ENCODE assay signal across 9 mouse cellular contexts in genomic region chr4:135313111-135313691, GRCm38 (mm10). TPM values are rescaled to one million over a fixed set of nuclear protein-coding genes. Genes with fewer than 3 reads are reported as not detected.
DNase-seq lines count a peak whose midpoint lies in the region; ATAC-seq lines count a peak whose summit lies in the region.
"Had no signal": no experiment of that assay in that cellular context is flagged by ENCODE, and none has a peak within 500 bp of the region (broad histone marks: within the 10 kb centered on the region; RNA-seq: fewer than 3 reads in every experiment).

No protein-coding gene starts in this region.

- no peak overlapping the region for H3K4me2 ChIP-seq in embryonic facial prominence, embryonic 13.5 days
- 0 out of 2 replicates have a peak overlapping the region, but pooled peaks have one; percentile 9 for H3K4me2 ChIP-seq in intestine, embryonic 15.5 days (replicated peaks)
- H3K4me2 ChIP-seq: limb, embryonic 12.5 days had no signal

- H3K9ac ChIP-seq in embryonic facial prominence, embryonic 13.5 days, result no peak overlapping the region
- H3K9ac ChIP-seq in intestine, embryonic 15.5 days, result no peak overlapping the region
- H3K9ac ChIP-seq: limb, embryonic 12.5 days had no signal

- peaks cover 34% of the 10 kb centered on the region for H3K36me3 ChIP-seq in embryonic facial prominence, embryonic 13.5 days
- peaks cover 41% of the 10 kb centered on the region for H3K36me3 ChIP-seq in embryonic facial prominence, embryonic 10.5 days (replicated peaks)
- peaks cover 17% of the 10 kb centered on the region for H3K36me3 ChIP-seq in intestine, embryonic 15.5 days

- H3K4me3 ChIP-seq in embryonic facial prominence, embryonic 13.5 days, result no peak overlapping the region
- H3K4me3 ChIP-seq in embryonic facial prominence, embryonic 10.5 days, result no peak overlapping the region
- no peak overlapping the region for H3K4me3 ChIP-seq in intestine, embryonic 15.5 days (replicated peaks)
- H3K4me3 ChIP-seq: limb, embryonic 12.5 days had no signal

- intact Hi-C loops in left cerebral cortex, postnatal 4 days (cut with DNase I), result no loop called here

- WGBS in embryonic facial prominence, embryonic 13.5 days, result 64% methylated on average over 17 of the region's 17 CpGs
- WGBS in embryonic facial prominence, embryonic 10.5 days, result 68% methylated on average over 17 of the region's 17 CpGs
- WGBS in intestine, embryonic 15.5 days, result 40% methylated on average over 17 of the region's 17 CpGs

- H3K27ac ChIP-seq in embryonic facial prominence, embryonic 13.5 days, result 0 out of 2 replicates have a peak overlapping the region, but pooled peaks have one; percentile 28
- no peak overlapping the region for H3K27ac ChIP-seq in embryonic facial prominence, embryonic 10.5 days (replicated peaks)
- H3K27ac ChIP-seq in intestine, embryonic 15.5 days, result peak overlapping the region; percentile 0; the same call in 1 of the 2 replicates

- no peak for ATAC-seq in embryonic facial prominence, embryonic 13.5 days (ENCODE audit: insufficient number of reproducible peaks, insufficient read depth, low FRiP score, low TSS enrichment, low read depth)
- peak; percentile 45 for ATAC-seq in common myeloid progenitor, adult 5-6 weeks (replicated peaks; ENCODE audit: low read depth, poor library complexity, severe bottlenecking)
- peak; percentile 27 for ATAC-seq in intestine, embryonic 15.5 days

- H3K27me3 ChIP-seq in embryonic facial prominence, embryonic 13.5 days, result no peaks in the 10 kb centered on the region
- no peaks in the 10 kb centered on the region for H3K27me3 ChIP-seq in embryonic facial prominence, embryonic 10.5 days (replicated peaks; ENCODE audit: low read depth, poor library complexity, severe bottlenecking)
- H3K27me3 ChIP-seq in intestine, embryonic 15.5 days (replicated peaks), result no peaks in the 10 kb centered on the region
- H3K27me3 ChIP-seq: limb, embryonic 12.5 days had no signal

- H3K4me1 ChIP-seq in embryonic facial prominence, embryonic 13.5 days, result peaks cover 28% of the 10 kb centered on the region
- peaks cover 33% of the 10 kb centered on the region for H3K4me1 ChIP-seq in embryonic facial prominence, embryonic 10.5 days
- H3K4me1 ChIP-seq in intestine, embryonic 15.5 days (replicated peaks), result peaks cover 18% of the 10 kb centered on the region

- DNase-seq in embryonic facial prominence, embryonic 10.5 days (ENCODE audit: low spot score), result no peak
- peak; percentile 68 for DNase-seq in lung, postnatal 25 days (ENCODE audit: low spot score)
- DNase-seq in adrenal gland, postnatal 14 days, result no peak
- no peak for DNase-seq in urinary bladder, adult 18-20 months (ENCODE audit: low spot score in 2 of 2)
- DNase-seq in left cerebral cortex, postnatal 4 days, result no peak

- 0 out of 2 replicates have a peak, but pooled peaks cover 6% of the 10 kb centered on the region for H3K9me3 ChIP-seq in embryonic facial prominence, embryonic 13.5 days
- H3K9me3 ChIP-seq in embryonic facial prominence, embryonic 10.5 days, result peaks cover 10% of the 10 kb centered on the region; the same call in 1 of the 2 replicates
- H3K9me3 ChIP-seq in intestine, embryonic 15.5 days, result no peaks in the 10 kb centered on the region
- H3K9me3 ChIP-seq: limb, embryonic 12.5 days had no signal

RNA-seq across cellular contexts. Expression of gene Srrm1, which starts 39.9 kb away (rescaled TPM):
- polyA plus RNA-seq in embryonic facial prominence, embryonic 13.5 days (2015; fragmentation: Nextera tagmentation; extraction: Ambion mirVana), result 300 and 316 TPM in 2 replicates
- polyA plus RNA-seq in embryonic facial prominence, embryonic 10.5 days (2016; fragmentation: Nextera tagmentation; extraction: Ambion mirVana), result 240 and 247 TPM in 2 replicates
- 206 and 227 TPM in 2 replicates for total RNA-seq in common myeloid progenitor, adult 5-6 weeks (2017)
- 189 and 248 TPM in 2 replicates for polyA plus RNA-seq in intestine, embryonic 15.5 days (2015; fragmentation: Nextera tagmentation; extraction: Ambion mirVana)
- total RNA-seq in adrenal gland, postnatal 14 days (2021), result 120 and 136 TPM in 2 replicates
- total RNA-seq in left cerebral cortex, postnatal 4 days (2021), result 100 to 1,000 TPM; 162 to 169 TPM

RNA-seq across cellular contexts. Expression of gene Clic4, which starts 40.6 kb away (rescaled TPM):
- 121 TPM in 2 replicates for polyA plus RNA-seq in embryonic facial prominence, embryonic 13.5 days (2015; fragmentation: Nextera tagmentation; extraction: Ambion mirVana)
- polyA plus RNA-seq in embryonic facial prominence, embryonic 10.5 days (2016; fragmentation: Nextera tagmentation; extraction: Ambion mirVana), result 207 and 211 TPM in 2 replicates
- total RNA-seq in common myeloid progenitor, adult 5-6 weeks (2017), result 79.0 and 80.4 TPM in 2 replicates
- 126 and 135 TPM in 2 replicates for polyA plus RNA-seq in intestine, embryonic 15.5 days (2015; fragmentation: Nextera tagmentation; extraction: Ambion mirVana)
- 95.7 and 116 TPM in 2 replicates for total RNA-seq in adrenal gland, postnatal 14 days (2021)
- total RNA-seq in left cerebral cortex, postnatal 4 days (2021), result 10 to 100 TPM; 27.6 to 27.8 TPM
